Mouse (Mus musculus) olfactory bulb, adult 2 months (tissue): ENCODE measurements around the gene Col23a1.

Experiments
- CTCF ChIP-seq: fragments of 200-500 bp; IDR thresholded peaks from 2 replicates; pipeline ENCODE4 v1.5.1; 2012; ENCODE audit warnings: low read depth, mild to moderate bottlenecking, low read length, moderate library complexity; ENCODE audit not compliant: insufficient read depth
- POLR2A ChIP-seq: fragments of 200-500 bp; IDR thresholded peaks from 2 replicates; pipeline ENCODE4 v1.6.1; 2012; ENCODE audit warnings: mild to moderate bottlenecking, low read depth, low read length, moderate library complexity; ENCODE audit not compliant: insufficient read depth

- no peak for TF ChIP-seq CTCF
- no peak for TF ChIP-seq POLR2A
Measured at GRCm38 (mm10) chr11:51394301-51394865, 104.7 kb downstream of the Col23a1 start.
